Mouse (Mus musculus) left cerebral cortex, postnatal 4 days (tissue): ENCODE data around the gene Paxx. TPM values are rescaled to one million over a fixed set of nuclear protein-coding genes. Genes with fewer than 3 reads are reported as not detected.
"Not testable (repeated sequence)": the region's sequence is repeated elsewhere in the genome, so short reads cannot be mapped to it uniquely, and the experiment has no call there.

ENCODE experiments used
- DNase-seq: peaks from one replicate; pipeline ENCODE4 v3.0.0-alpha.2; 2022
- intact Hi-C: fragments of 180-260 bp; cut with DNase I; formaldehyde crosslinking; loops from one replicate; pipeline ENCODE4 v1.15.1; 2025
- microRNA-seq: library from miRNA; unstranded; fragments of <30 nt; microRNA quantifications from one replicate; pipeline ENCODE4 v1.2.0, GENCODE M21; 2022
- total RNA-seq, 2 experiments: library from RNA; stranded (reverse); gene quantifications; 2 replicates each; pipeline ENCODE4 v1.2.3; 2021

Gene Paxx
- total RNA-seq, 2 experiments from 2014 or later: 83.1 to 92.4 TPM

DNA sequence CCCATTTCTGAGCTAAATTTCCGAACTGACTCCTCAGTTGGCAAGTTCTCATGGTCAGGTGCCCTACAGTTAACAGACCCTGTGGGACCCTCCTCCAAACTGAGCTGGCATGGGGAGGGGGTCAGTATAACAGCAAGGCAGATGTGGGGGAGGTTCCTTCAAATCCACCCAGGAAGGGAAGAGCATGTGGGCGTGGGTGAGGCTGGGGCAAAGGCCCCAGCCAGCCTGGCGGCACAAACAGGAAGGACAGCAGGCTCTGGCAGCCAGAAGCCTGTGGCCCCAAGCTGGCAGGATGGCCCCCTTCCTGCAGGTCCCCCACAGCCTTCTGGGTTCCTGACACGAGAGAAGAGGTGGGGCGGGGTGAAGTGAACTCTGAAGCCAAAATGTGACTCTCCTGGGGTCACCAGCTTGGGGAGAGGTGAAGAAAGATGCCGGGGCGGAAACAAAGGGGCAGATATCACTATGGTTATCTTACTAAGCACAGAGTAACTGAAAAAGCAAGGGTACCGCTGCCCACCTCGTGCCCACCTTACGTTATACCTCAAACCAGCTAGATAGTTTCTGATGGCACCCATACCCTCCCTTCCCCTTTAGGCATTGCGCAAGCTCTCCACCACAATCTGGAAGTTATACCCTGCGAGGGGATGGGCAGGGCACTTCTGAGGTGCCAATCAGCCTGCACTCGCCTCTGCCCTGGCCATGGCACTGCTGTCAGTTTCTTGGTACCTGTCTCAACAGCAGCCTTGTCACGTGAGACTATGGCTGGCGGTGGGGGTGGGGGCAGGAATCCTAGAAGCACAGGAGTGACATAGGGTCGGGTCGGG, 38.1 kb downstream of the Paxx start, which contains the start of gene Fut7:
TSS of gene Fut7 (plus strand) at position 681 of the 824 bp plus-strand sequence.
- no peak for DNase-seq
- intact Hi-C loops: no loop called here

DNA sequence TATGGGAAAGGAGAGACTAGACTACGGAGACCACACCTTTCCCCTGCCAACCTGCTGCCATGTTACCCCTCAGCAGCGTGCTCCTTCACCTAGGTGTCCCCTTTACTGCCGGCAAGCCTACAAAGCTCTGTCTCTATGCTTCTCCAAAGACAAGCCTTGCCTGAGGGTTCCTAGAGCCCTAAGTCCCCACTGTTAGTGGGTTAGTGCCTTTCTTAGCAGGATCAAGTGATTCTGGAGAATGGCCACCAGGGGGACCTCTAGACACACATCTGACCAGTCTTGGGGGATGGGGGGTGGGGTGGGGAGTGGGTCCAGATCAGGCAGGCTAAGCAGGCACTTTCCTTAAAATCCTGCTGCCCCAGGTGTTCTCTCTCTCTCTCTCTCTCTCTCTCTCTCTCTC, 39.0 kb downstream of the Paxx start:
- peak; percentile 73 for DNase-seq
- intact Hi-C loops: no loop called here

DNA sequence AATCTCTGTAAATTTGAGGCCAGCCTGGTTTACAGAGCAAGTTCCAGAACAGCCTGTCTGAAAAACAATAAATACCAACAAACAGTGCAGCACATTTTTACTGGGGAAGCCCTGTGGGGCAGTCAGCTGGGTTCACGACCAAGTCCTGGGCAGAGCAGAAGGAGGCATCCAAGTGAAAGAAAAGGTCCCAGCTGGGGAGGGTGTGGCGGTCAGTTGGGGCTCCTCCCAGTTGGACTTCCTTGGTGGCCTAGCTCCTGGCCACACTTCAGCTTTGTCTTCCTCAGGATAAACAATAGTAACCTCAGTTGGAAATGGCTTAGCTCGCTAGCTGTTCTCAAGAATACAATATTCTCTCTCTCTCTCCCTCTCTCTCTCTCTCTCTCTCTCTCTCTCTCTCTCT, 43.5 kb downstream of the Paxx start:
- intact Hi-C loops: no loop called here

DNA sequence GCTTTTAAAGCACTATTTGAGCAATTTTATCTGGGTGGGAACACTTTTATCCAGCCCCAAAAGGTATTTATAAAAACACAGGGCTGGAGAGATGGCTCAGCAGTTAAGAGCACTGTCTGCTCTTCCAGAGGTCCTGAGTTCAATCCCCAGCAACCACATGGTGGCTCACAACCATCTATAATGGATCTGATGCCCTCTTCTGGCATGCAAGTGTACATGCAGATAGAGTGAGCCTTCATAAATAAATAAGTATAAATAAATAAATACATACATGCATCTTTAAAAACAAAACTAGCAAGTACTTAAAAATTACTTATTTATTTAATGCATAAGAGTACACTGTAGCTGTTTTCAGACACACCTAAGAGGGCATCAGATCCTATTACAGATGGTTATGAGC, 47.5 kb downstream of the Paxx start:
- DNase-seq, intact Hi-C loops: not testable (repeated sequence)

More for the DNA sequence above, 43.5 kb downstream of the Paxx start:
- DNase-seq: peak; percentile 70

DNA sequence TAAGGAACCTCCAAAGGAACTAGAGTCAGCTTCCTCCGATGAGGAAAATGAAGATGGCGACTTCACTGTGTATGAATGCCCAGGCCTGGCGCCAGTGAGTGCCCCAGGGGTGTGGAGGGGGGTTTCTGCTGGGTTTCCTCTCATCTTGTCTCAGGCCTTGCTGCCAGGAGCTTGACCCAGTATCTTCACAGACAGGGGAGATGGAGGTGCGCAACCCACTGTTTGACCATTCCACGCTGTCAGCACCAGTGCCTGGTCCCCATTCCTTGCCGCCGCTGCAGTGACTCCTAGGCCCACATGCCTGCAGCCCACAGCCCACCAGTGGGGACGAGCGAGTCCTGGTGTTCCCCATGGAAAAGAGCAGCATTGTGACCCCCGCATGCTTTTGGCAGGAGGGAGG, 52.0 kb downstream of the Paxx start:
- intact Hi-C loops: no loop called here
- no peak for DNase-seq

Small RNA genes within 50 kb of the gene (microRNA-seq; reads per million reads assigned to microRNA genes)
- gene Mir3087: 8.4 reads per million, percentile 22 among the genes with 10 or more reads in this experiment

Other genes starting within 250 kb of the Paxx start
- 10 to 100 TPM; 62.6 to 65.1 TPM for gene Nelfb, start 249.6 kb downstream of the Paxx start, total RNA-seq
- not detected for gene Stpg3, start 246.5 kb downstream of the Paxx start, total RNA-seq
- not detected for gene Fam166a, start 242.3 kb downstream of the Paxx start, total RNA-seq
- 100 to 1,000 TPM; 324 to 351 TPM for gene Tubb4b, start 236.4 kb downstream of the Paxx start, total RNA-seq
- gene Slc34a3, start 226.7 kb downstream of the Paxx start, total RNA-seq: not detected
- gene Rnf224, start 224.3 kb downstream of the Paxx start, total RNA-seq: not detected
- gene Rnf208, start 218.8 kb downstream of the Paxx start, total RNA-seq: 100 to 1,000 TPM; 169 to 189 TPM
- not detected for gene Cysrt1, start 218.6 kb downstream of the Paxx start, total RNA-seq
- 1 to 10 TPM; 2.4 to 7.7 TPM for gene AL732309.1, start 214.2 kb downstream of the Paxx start, total RNA-seq
- 10 to 100 TPM; 26.4 to 26.8 TPM for gene Tmem203, start 205.7 kb downstream of the Paxx start, total RNA-seq
- 10 to 100 TPM; 15.4 to 16.2 TPM for gene Tprn, start 198.5 kb downstream of the Paxx start, total RNA-seq
- gene Ssna1, start 188.7 kb downstream of the Paxx start, total RNA-seq: 10 to 100 TPM; 72.3 to 75.7 TPM
- gene Anapc2, start 188.6 kb downstream of the Paxx start, total RNA-seq: 100 to 1,000 TPM; 108 to 121 TPM
- not detected for gene Tmem210, start 172.9 kb downstream of the Paxx start, total RNA-seq
- gene Lrrc26, start 171.2 kb downstream of the Paxx start, total RNA-seq: not detected
- gene Grin1, start 141.9 kb downstream of the Paxx start, total RNA-seq: 100 to 1,000 TPM; 163 to 186 TPM
- gene Man1b1, start 128.8 kb downstream of the Paxx start, total RNA-seq: 10 to 100 TPM; 51.0 to 61.3 TPM
- gene Dpp7, start 104.7 kb downstream of the Paxx start, total RNA-seq: 10 to 100 TPM; 23.0 to 27.3 TPM
- 1 to 10 TPM; 6.5 to 7.3 TPM for gene Uap1l1, start 95.4 kb downstream of the Paxx start, total RNA-seq
- 10 to 100 TPM; 11.7 to 11.8 TPM for gene Sapcd2, start 88.8 kb downstream of the Paxx start, total RNA-seq
- gene Entpd2, start 65.2 kb downstream of the Paxx start, total RNA-seq: 1 to 10 TPM; 6.8 to 7.2 TPM
- gene Npdc1, start 61.7 kb downstream of the Paxx start, total RNA-seq: 100 to 1,000 TPM; 478 to 490 TPM
- gene Fut7, start 37.8 kb downstream of the Paxx start, total RNA-seq: under 1 TPM in 1 of 2 experiments, not detected in 1; 0.16 TPM
- gene Abca2, start 32.4 kb downstream of the Paxx start, total RNA-seq: 10 to 100 TPM; 78.4 to 99.2 TPM
- gene Clic3, start 4.3 kb downstream of the Paxx start, total RNA-seq: under 1 TPM in 1 of 2 experiments, not detected in 1; 0.52 TPM
- gene Ptgds, start 9.0 kb upstream of the Paxx start, total RNA-seq: 100 to 1,000 TPM; 665 to 881 TPM
- gene Lcn12, start 32.8 kb upstream of the Paxx start, total RNA-seq: not detected
- gene Fbxw5, start 39.7 kb upstream of the Paxx start, total RNA-seq: 100 to 1,000 TPM; 117 TPM
- gene C8g, start 40.6 kb upstream of the Paxx start, total RNA-seq: 1 to 10 TPM in 1 of 2 experiments, under 1 TPM in 1; 0.98 to 1.3 TPM
- gene Traf2, start 85.8 kb upstream of the Paxx start, total RNA-seq: 1 to 10 TPM; 7.5 to 8.6 TPM
- 100 to 1,000 TPM; 154 to 155 TPM for gene Edf1, start 96.8 kb upstream of the Paxx start, total RNA-seq
- 1 to 10 TPM; 1.8 to 2.9 TPM for gene Mamdc4, start 113.8 kb upstream of the Paxx start, total RNA-seq
- gene Phpt1, start 114.1 kb upstream of the Paxx start, total RNA-seq: 10 to 100 TPM; 77.1 to 79.5 TPM
- 10 to 100 TPM; 49.0 to 59.4 TPM for gene Ajm1, start 120.7 kb upstream of the Paxx start, total RNA-seq
- gene Rabl6, start 147.4 kb upstream of the Paxx start, total RNA-seq: 10 to 100 TPM; 85.9 to 87.1 TPM
- gene Ccdc183, start 156.6 kb upstream of the Paxx start, total RNA-seq: not detected
- gene Tmem141, start 160.9 kb upstream of the Paxx start, total RNA-seq: 10 to 100 TPM; 21.7 to 27.1 TPM
- gene Fcna, start 166.9 kb upstream of the Paxx start, total RNA-seq: 1 to 10 TPM; 1.0 to 1.6 TPM
- gene Lcn8, start 192.0 kb upstream of the Paxx start, total RNA-seq: not detected
- not detected for gene Lcn5, start 196.9 kb upstream of the Paxx start, total RNA-seq
- gene Lcn6, start 215.7 kb upstream of the Paxx start, total RNA-seq: not detected
- not detected for gene Lcn10, start 221.6 kb upstream of the Paxx start, total RNA-seq
- not detected for gene Obp2a, start 238.9 kb upstream of the Paxx start, total RNA-seq
- gene Bmyc, start 245.6 kb upstream of the Paxx start, total RNA-seq: 10 to 100 TPM; 75.2 to 76.6 TPM